Mouse (Mus musculus): ENCODE measurements at regions not wholly inside any gene's neighbourhood (a gene's known extent, or its start where the extent isn't known, plus 50 kb on each side); places are given as distances from the start of the nearest gene placed in this dataset.

GRCm38 (mm10) chr4:124102684-124103083 lies 184.9 kb upstream of the 4930535I16Rik start:
- no peak for DNase-seq (ENCODE audit: low read depth, low spot score)
- no peak overlapping the region for H3K9ac ChIP-seq (ENCODE audit: control insufficient read depth, low read depth, low read length, poor library complexity, severe bottlenecking)
- no peaks in the 10 kb centered on the region for H3K79me2 ChIP-seq (ENCODE audit: control insufficient read depth, insufficient read depth, low read length, poor library complexity)
- no peak for TF ChIP-seq MAZ (IDR thresholded peaks at IDR 0.05; ENCODE audit: low read depth, low read length)
- TF ChIP-seq CTCF (IDR thresholded peaks at IDR 0.05 in 2 of 3, conservative IDR thresholded peaks at IDR 0.05 in 1 of 3; ENCODE audit: control insufficient read depth in 1 of 3, insufficient read depth in 1 of 3, low read depth in 2 of 3, low read length in 3 of 3, poor library complexity in 1 of 3, severe bottlenecking in 1 of 3) = peak in 2 of 3 experiments; percentile 8 to 33; a peak in 2 of 6 replicates
- no peaks in the 10 kb centered on the region for H3K36me3 ChIP-seq (ENCODE audit: control insufficient read depth in 1 of 2, insufficient read depth in 2 of 2, low read length in 2 of 2)
- no peaks in the 10 kb centered on the region for H3K9me3 ChIP-seq (replicated peaks; ENCODE audit: insufficient read depth, low read length)
- H3K27ac ChIP-seq (ENCODE audit: control insufficient read depth, low read depth, low read length) = no peak overlapping the region
- H3K4me3 ChIP-seq (ENCODE audit: control insufficient read depth in 1 of 2, insufficient read depth in 1 of 2, low read depth in 2 of 2, low read length in 2 of 2) = no peak overlapping the region
- H3K4me1 ChIP-seq (ENCODE audit: control insufficient read depth in 1 of 2, insufficient read depth in 2 of 2, low read length in 2 of 2) = no peaks in the 10 kb centered on the region
- no peaks in the 10 kb centered on the region for H3K27me3 ChIP-seq (ENCODE audit: control insufficient read depth in 1 of 2, insufficient read depth in 2 of 2, low read length in 2 of 2)

DNA sequence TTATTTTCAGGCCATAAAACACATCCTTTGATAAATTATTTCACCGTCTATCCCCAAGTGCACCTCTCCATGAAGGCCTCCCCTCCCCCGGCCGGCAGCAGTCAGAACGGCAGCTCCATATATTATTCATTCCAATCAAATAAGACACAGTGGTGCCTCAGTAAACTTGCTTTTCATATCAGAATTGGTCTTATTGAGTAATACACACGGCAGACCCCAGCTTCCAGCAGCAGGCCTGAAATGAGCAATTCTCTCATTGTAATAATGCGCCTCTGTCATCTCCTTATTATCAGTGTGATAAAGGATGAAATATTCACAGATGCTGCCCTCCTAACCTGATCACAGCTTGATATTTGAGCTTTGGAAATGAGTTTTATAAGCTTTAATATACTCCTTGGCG lies 169.0 kb upstream of the 4930535I16Rik start:
- H3K36me3 ChIP-seq (ENCODE audit: control insufficient read depth in 1 of 2, insufficient read depth in 2 of 2, low read length in 2 of 2) = no peaks in the 10 kb centered on the region
- no peak overlapping the region for H3K9ac ChIP-seq (ENCODE audit: control insufficient read depth, low read depth, low read length, poor library complexity, severe bottlenecking)
- no peak overlapping the region for H3K4me3 ChIP-seq (ENCODE audit: control insufficient read depth in 1 of 2, insufficient read depth in 1 of 2, low read depth in 2 of 2, low read length in 2 of 2)
- no peak overlapping the region for H3K27ac ChIP-seq (ENCODE audit: control insufficient read depth, low read depth, low read length)
- H3K4me1 ChIP-seq (ENCODE audit: control insufficient read depth in 1 of 2, insufficient read depth in 2 of 2, low read length in 2 of 2) = no peaks in the 10 kb centered on the region
- DNase-seq (ENCODE audit: low read depth, low spot score) = no peak
- no peaks in the 10 kb centered on the region for H3K9me3 ChIP-seq (replicated peaks; ENCODE audit: insufficient read depth, low read length)
- no peak for TF ChIP-seq ELF1 (IDR thresholded peaks at IDR 0.05; ENCODE audit: low read depth, low read length)
- no peak for TF ChIP-seq TCF12 (IDR thresholded peaks at IDR 0.05; ENCODE audit: low read depth, low read length)
- no peaks in the 10 kb centered on the region for H3K79me2 ChIP-seq (ENCODE audit: control insufficient read depth, insufficient read depth, low read length, poor library complexity)
- no peaks in the 10 kb centered on the region for H3K27me3 ChIP-seq (ENCODE audit: control insufficient read depth in 1 of 2, insufficient read depth in 2 of 2, low read length in 2 of 2)

- Histone ChIP-seq H3K36me3 (ENCODE audit: control insufficient read depth in 1 of 2, insufficient read depth in 2 of 2, low read length in 2 of 2) (no peaks in the 10 kb centered on the region), H3K79me2 (ENCODE audit: control insufficient read depth, insufficient read depth, low read length, poor library complexity) (no peaks in the 10 kb centered on the region), H3K27me3 (ENCODE audit: control insufficient read depth in 1 of 2, insufficient read depth in 2 of 2, low read length in 2 of 2) (no peaks in the 10 kb centered on the region), H3K9ac (ENCODE audit: control insufficient read depth, low read depth, low read length, poor library complexity, severe bottlenecking) (no peak overlapping the region), H3K27ac (ENCODE audit: control insufficient read depth, low read depth, low read length) (no peak overlapping the region), H3K4me3 (ENCODE audit: control insufficient read depth in 1 of 2, insufficient read depth in 1 of 2, low read depth in 2 of 2, low read length in 2 of 2) (no peak overlapping the region), H3K9me3 (replicated peaks; ENCODE audit: insufficient read depth, low read length) (no peaks in the 10 kb centered on the region), H3K4me1 (ENCODE audit: control insufficient read depth in 1 of 2, insufficient read depth in 2 of 2, low read length in 2 of 2) (no peaks in the 10 kb centered on the region)
- no peak for DNase-seq (ENCODE audit: low read depth, low spot score)
- no peak for TF ChIP-seq EP300 (IDR thresholded peaks at IDR 0.05; ENCODE audit: low read depth in 1 of 2, low read length in 2 of 2)
- no peak for TF ChIP-seq ZNF384 (IDR thresholded peaks at IDR 0.05; ENCODE audit: low read depth, low read length)
Measured at GRCm38 (mm10) chr4:124086254-124086653, 168.4 kb upstream of the 4930535I16Rik start.

DNA sequence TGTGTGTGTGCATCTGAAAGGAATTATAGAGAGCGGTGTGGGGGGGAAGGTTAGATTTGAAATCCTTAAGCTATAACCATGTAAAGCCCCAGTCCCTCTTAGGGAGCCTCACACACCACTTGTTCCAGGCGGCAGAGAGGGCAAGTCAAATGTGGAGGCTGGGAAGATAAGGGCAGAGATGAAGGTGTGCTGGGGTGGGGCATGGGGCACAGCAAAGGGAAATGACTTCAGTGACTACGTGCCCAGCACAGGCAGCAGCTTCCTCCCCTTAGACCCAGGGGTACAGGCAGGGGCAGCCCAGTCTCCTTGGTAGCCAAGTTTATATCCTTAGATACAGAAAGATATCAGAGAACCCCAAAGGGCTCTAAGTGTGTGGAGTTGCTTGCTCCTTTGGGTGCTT lies 161.8 kb upstream of the 4930535I16Rik start:
- no peak overlapping the region for H3K27ac ChIP-seq (ENCODE audit: control insufficient read depth, low read depth, low read length)
- H3K9ac ChIP-seq (ENCODE audit: control insufficient read depth, low read depth, low read length, poor library complexity, severe bottlenecking) = no peak overlapping the region
- H3K79me2 ChIP-seq (ENCODE audit: control insufficient read depth, insufficient read depth, low read length, poor library complexity) = no peaks in the 10 kb centered on the region
- H3K27me3 ChIP-seq (ENCODE audit: control insufficient read depth in 1 of 2, insufficient read depth in 2 of 2, low read length in 2 of 2) = no peaks in the 10 kb centered on the region
- TF ChIP-seq RCOR1 (IDR thresholded peaks at IDR 0.05; ENCODE audit: low read depth, low read length) = no peak
- TF ChIP-seq NRF1 (IDR thresholded peaks at IDR 0.05; ENCODE audit: insufficient read depth, low read depth, low read length, poor library complexity, severe bottlenecking) = no peak
- H3K4me1 ChIP-seq (ENCODE audit: control insufficient read depth in 1 of 2, insufficient read depth in 2 of 2, low read length in 2 of 2) = no peaks in the 10 kb centered on the region
- peak; percentile 12 for DNase-seq (ENCODE audit: low read depth, low spot score)
- no peaks in the 10 kb centered on the region for H3K36me3 ChIP-seq (ENCODE audit: control insufficient read depth in 1 of 2, insufficient read depth in 2 of 2, low read length in 2 of 2)
- H3K4me3 ChIP-seq (ENCODE audit: control insufficient read depth in 1 of 2, insufficient read depth in 1 of 2, low read depth in 2 of 2, low read length in 2 of 2) = no peak overlapping the region
- H3K9me3 ChIP-seq (replicated peaks; ENCODE audit: insufficient read depth, low read length) = no peaks in the 10 kb centered on the region
